24 mouse cellular contexts compared by ENCODE assay signal in the genomic region with DNA sequence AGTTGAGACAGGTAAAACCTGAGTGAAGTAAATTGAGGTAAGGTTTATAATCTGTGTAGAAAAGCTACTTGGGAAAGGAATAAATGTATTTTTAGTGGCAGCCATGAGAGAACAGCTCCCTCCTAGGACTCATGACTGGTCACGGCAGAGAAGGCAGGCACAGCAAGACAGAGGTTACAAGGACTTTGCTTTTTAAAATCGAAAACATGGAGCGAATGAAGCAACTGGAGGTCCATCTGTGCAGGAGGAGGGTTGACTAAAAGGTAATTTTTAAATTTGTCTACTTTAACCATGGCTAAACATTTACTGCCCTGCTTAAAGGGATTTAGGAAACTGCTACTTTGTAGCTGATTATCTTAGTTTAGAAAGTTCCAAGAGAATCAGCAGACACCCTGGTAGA. TPM values are rescaled to one million over a fixed set of nuclear protein-coding genes. Genes with fewer than 3 reads are reported as not detected.
A peak's percentile ranks its signal among the peaks of the same experiment; 100 is the strongest.
DNase-seq lines count a peak whose midpoint lies in the region; ATAC-seq lines count a peak whose summit lies in the region.
"Had no signal": no experiment of that assay in that cellular context is flagged by ENCODE, and none has a peak within 500 bp of the region (broad histone marks: within the 10 kb centered on the region; RNA-seq: fewer than 3 reads in every experiment).

No protein-coding gene starts in this region.

- peaks cover 13% of the 10 kb centered on the region; the same call in 1 of the 2 replicates for H3K36me3 ChIP-seq in kidney, embryonic 14.5 days (ENCODE audit: control insufficient read depth, insufficient read depth, low read length)
- peaks cover 3% of the 10 kb centered on the region; the same call in 1 of the 2 replicates for H3K36me3 ChIP-seq in kidney, embryonic 16.5 days (ENCODE audit: insufficient read depth, low read length)
- H3K36me3 ChIP-seq: hindbrain, embryonic 12.5 days had no signal

- H3K9ac ChIP-seq in kidney, embryonic 14.5 days (ENCODE audit: low read depth, low read length): no peak overlapping the region
- H3K9ac ChIP-seq in kidney, embryonic 16.5 days (replicated peaks; ENCODE audit: low read length): no peak overlapping the region
- H3K9ac ChIP-seq: embryonic facial prominence, embryonic 12.5 days; embryonic facial prominence, embryonic 15.5 days; forebrain, postnatal 0 days; hindbrain, embryonic 12.5 days had no signal

- WGBS in kidney, embryonic 14.5 days: 95% methylated on average over 3 of the region's 3 CpGs
- WGBS in kidney, embryonic 16.5 days: 88% methylated on average over 3 of the region's 3 CpGs

- H3K9me3 ChIP-seq in kidney, embryonic 14.5 days (ENCODE audit: control insufficient read depth, low read length): no peaks in the 10 kb centered on the region
- H3K9me3 ChIP-seq in kidney, embryonic 16.5 days (ENCODE audit: low read length): no peaks in the 10 kb centered on the region
- H3K9me3 ChIP-seq: embryonic facial prominence, embryonic 12.5 days; embryonic facial prominence, embryonic 15.5 days; hindbrain, embryonic 12.5 days had no signal

- no peaks in the 10 kb centered on the region for H3K27me3 ChIP-seq in kidney, embryonic 14.5 days (ENCODE audit: control insufficient read depth, insufficient read depth, low read length)
- H3K27me3 ChIP-seq in kidney, embryonic 16.5 days (ENCODE audit: insufficient read depth, low read length): no peaks in the 10 kb centered on the region
- H3K27me3 ChIP-seq: embryonic facial prominence, embryonic 12.5 days; embryonic facial prominence, embryonic 15.5 days; hindbrain, embryonic 12.5 days had no signal

- DNase-seq in kidney, adult 11 months: peak; percentile 58
- peak; percentile 49 to 77 for DNase-seq in kidney, adult 8-10 months
- DNase-seq in kidney, postnatal 25 days: peak; percentile 18 to 70
- DNase-seq in ovary, postnatal 14 days (ENCODE audit: low spot score): no peak
- DNase-seq: adrenal gland, postnatal 10 days; adrenal gland, postnatal 36 days; cerebellum, adult 18-20 months; cerebellum, adult 9-10 months; cerebellum, postnatal 14 days; forebrain, postnatal 0 days; gastrocnemius, adult 2 months; gastrocnemius, postnatal 14 days had no signal

- H3K4me3 ChIP-seq in kidney, embryonic 14.5 days (ENCODE audit: low read length): no peak overlapping the region
- H3K4me3 ChIP-seq in kidney, embryonic 16.5 days (ENCODE audit: low read length): no peak overlapping the region
- H3K4me3 ChIP-seq: embryonic facial prominence, embryonic 12.5 days; embryonic facial prominence, embryonic 15.5 days; gastrocnemius, adult 2 months; hindbrain, embryonic 12.5 days had no signal

- no peak overlapping the region for H3K27ac ChIP-seq in kidney, embryonic 14.5 days (ENCODE audit: low read depth, low read length)
- H3K27ac ChIP-seq in kidney, embryonic 16.5 days (ENCODE audit: low read length): peak overlapping the region; percentile 17; the same call in 1 of the 2 replicates
- H3K27ac ChIP-seq: embryonic facial prominence, embryonic 12.5 days; embryonic facial prominence, embryonic 15.5 days; gastrocnemius, adult 2 months; hindbrain, embryonic 12.5 days had no signal

- no peak for ATAC-seq in kidney, embryonic 14.5 days (ENCODE audit: low FRiP score, low TSS enrichment)
- peak; percentile 63; the same call in 1 of the 2 replicates for ATAC-seq in kidney, embryonic 16.5 days (ENCODE audit: low FRiP score, low TSS enrichment)
- ATAC-seq in activated CD4-positive, CD25-positive, alpha-beta regulatory T cell, adult 4 months: no peak
- ATAC-seq in inflammation-experienced regulatory T-cells, adult 6 months: no peak
- ATAC-seq: forebrain, embryonic 14.5 days; forebrain, postnatal 0 days had no signal

- no peaks in the 10 kb centered on the region for H3K4me1 ChIP-seq in kidney, embryonic 14.5 days (ENCODE audit: control insufficient read depth, insufficient read depth, low read length)
- H3K4me1 ChIP-seq in kidney, embryonic 16.5 days (ENCODE audit: insufficient read depth, low read length): no peaks in the 10 kb centered on the region
- H3K4me1 ChIP-seq: embryonic facial prominence, embryonic 12.5 days; embryonic facial prominence, embryonic 15.5 days; hindbrain, embryonic 12.5 days had no signal

- H3K4me2 ChIP-seq in kidney, embryonic 14.5 days (replicated peaks; ENCODE audit: low read depth, low read length): no peak overlapping the region
- no peak overlapping the region for H3K4me2 ChIP-seq in kidney, embryonic 16.5 days (replicated peaks; ENCODE audit: low read depth, low read length)
- H3K4me2 ChIP-seq: embryonic facial prominence, embryonic 12.5 days; embryonic facial prominence, embryonic 15.5 days; heart, embryonic 11.5 days; hindbrain, embryonic 12.5 days had no signal

RNA-seq across cellular contexts. Expression of a gene that starts 50.1 kb away (rescaled TPM):
- not detected in 2 replicates for polyA plus RNA-seq in kidney, embryonic 14.5 days (2014; fragmentation: Nextera tagmentation; extraction: Ambion mirVana)
- polyA plus RNA-seq in kidney, embryonic 16.5 days (2015; fragmentation: Nextera tagmentation; extraction: Ambion mirVana): 0.05 TPM in 1 of 2 replicates, not detected in the other
- polyA plus RNA-seq in activated CD4-positive, CD25-positive, alpha-beta regulatory T cell, adult 4 months (2017; shearing (Covaris generic)): not detected
- polyA plus RNA-seq in inflammation-experienced regulatory T-cells, adult 6 months (2017; shearing (Covaris generic)): not detected
- polyA plus RNA-seq: embryonic facial prominence, embryonic 15.5 days; forebrain, embryonic 11.5 days; forebrain, embryonic 14.5 days; forebrain, postnatal 0 days; heart, embryonic 11.5 days; heart, embryonic 14.5 days; heart, postnatal 0 days had no signal
